Mouse (Mus musculus): Measurements from ENCODE around the gene Acin1. TPM values are rescaled to one million over a fixed set of nuclear protein-coding genes. Genes with fewer than 3 reads are reported as not detected.

Gene Acin1
- polyA plus RNA-seq, 1 experiment from 2014 or later = 116 TPM

GRCm38 (mm10) chr14:54651556-54651955, 35.2 kb downstream of the Acin1 start:
- H3K9ac ChIP-seq (ENCODE audit: low read length) = no peak overlapping the region
- peaks cover 20% of the 10 kb centered on the region for H3K4me1 ChIP-seq (replicated peaks; ENCODE audit: control insufficient read depth, insufficient read depth, low read length)
- H3K27me3 ChIP-seq (ENCODE audit: control insufficient read depth, insufficient read depth, low read depth, low read length) = no peaks in the 10 kb centered on the region
- H3K4me3 ChIP-seq (ENCODE audit: low read length) = no peak overlapping the region
- H3K36me3 ChIP-seq (ENCODE audit: control insufficient read depth, insufficient read depth, low read length) = peaks cover 39% of the 10 kb centered on the region
- WGBS = 64% methylated on average over 4 of the region's 4 CpGs
- ATAC-seq (ENCODE audit: low read depth) = no peak
- peak overlapping the region; percentile 37; the same call in 1 of the 2 replicates for H3K27ac ChIP-seq (ENCODE audit: low read length)
- no peaks in the 10 kb centered on the region for H3K9me3 ChIP-seq (ENCODE audit: control insufficient read depth, low read length)
- H3K4me2 ChIP-seq (ENCODE audit: low read depth, low read length) = no peak overlapping the region

- Histone ChIP-seq H3K27ac (ENCODE audit: low read length) (no peak overlapping the region), H3K9me3 (ENCODE audit: control insufficient read depth, low read length) (no peaks in the 10 kb centered on the region), H3K4me1 (replicated peaks; ENCODE audit: control insufficient read depth, insufficient read depth, low read length) (peaks cover 21% of the 10 kb centered on the region), H3K4me3 (ENCODE audit: low read length) (no peak overlapping the region), H3K9ac (ENCODE audit: low read length) (no peak overlapping the region), H3K4me2 (ENCODE audit: low read depth, low read length) (no peak overlapping the region), H3K36me3 (ENCODE audit: control insufficient read depth, insufficient read depth, low read length) (peaks cover 39% of the 10 kb centered on the region), H3K27me3 (ENCODE audit: control insufficient read depth, insufficient read depth, low read depth, low read length) (no peaks in the 10 kb centered on the region)
- peak; percentile 44; the same call in 1 of the 2 replicates for ATAC-seq (ENCODE audit: low read depth)
- WGBS = 57% methylated on average over 23 of the region's 23 CpGs
Measured at GRCm38 (mm10) chr14:54650621-54651454, 35.9 kb downstream of the Acin1 start.

DNA sequence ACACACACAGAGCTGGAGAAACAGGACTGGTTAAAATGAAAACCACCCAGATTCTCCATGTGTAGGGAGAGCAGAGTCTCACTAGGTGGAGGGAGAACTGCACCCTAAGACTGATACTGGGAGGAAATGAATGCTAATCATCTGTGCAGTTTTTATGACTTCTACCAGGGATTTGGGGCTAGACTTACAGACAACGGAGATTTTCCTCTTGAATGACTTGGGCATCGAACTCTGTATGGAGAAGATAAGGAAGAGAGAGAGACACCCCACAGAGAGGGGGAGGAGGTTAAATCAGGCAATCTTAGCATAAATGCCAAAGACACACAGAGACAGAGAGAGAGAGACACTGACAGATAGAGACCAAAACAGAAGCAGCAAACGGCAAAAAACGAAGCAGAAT, 38.8 kb downstream of the Acin1 start:
- Histone ChIP-seq H3K27ac (ENCODE audit: low read length) (no peak overlapping the region), H3K4me3 (ENCODE audit: low read length) (no peak overlapping the region), H3K4me1 (replicated peaks; ENCODE audit: control insufficient read depth, insufficient read depth, low read length) (peaks cover 14% of the 10 kb centered on the region), H3K9me3 (ENCODE audit: control insufficient read depth, low read length) (no peaks in the 10 kb centered on the region), H3K36me3 (ENCODE audit: control insufficient read depth, insufficient read depth, low read length) (peaks cover 63% of the 10 kb centered on the region), H3K4me2 (ENCODE audit: low read depth, low read length) (no peak overlapping the region), H3K9ac (ENCODE audit: low read length) (no peak overlapping the region), H3K27me3 (ENCODE audit: control insufficient read depth, insufficient read depth, low read depth, low read length) (no peaks in the 10 kb centered on the region)
- WGBS = 71% methylated on average over 4 of the region's 4 CpGs
- no peak for ATAC-seq (ENCODE audit: low read depth)

DNA sequence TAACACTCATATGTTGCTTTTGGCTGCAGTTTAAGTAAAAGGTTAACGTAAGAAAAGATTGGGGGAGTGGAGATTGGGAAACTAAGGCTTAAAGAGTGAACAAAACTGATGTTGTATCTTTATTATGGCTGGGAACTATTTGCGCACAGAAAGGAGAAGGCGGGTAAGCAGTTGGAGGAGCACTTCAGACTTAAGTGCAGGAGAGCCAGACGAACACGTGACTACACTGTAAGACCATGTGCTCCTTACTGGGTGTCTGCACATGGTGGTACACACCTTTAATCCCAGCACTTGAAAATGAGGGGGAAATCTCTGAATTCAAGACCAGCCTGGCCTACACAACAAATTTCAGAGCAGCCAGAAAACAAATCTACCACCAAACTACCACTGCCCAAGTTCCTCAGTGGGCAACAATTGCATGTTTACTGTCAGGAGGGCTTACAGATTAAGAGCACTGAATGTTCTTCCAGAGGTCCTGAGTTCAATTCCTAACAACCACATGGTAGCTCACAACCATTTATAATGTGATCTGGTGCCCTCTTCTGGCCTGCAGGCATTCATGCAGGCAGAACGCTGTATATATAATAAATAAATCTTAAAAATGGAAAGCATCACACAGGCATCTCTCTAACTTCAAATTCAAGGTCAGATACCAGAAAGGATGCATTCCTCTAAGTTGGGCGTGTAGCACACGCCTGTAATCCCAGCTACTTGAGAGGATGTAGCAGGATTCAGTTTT, 39.7 kb downstream of the Acin1 start:
- Histone ChIP-seq H3K27ac (ENCODE audit: low read length) (no peak overlapping the region), H3K27me3 (ENCODE audit: control insufficient read depth, insufficient read depth, low read depth, low read length) (no peaks in the 10 kb centered on the region), H3K4me1 (replicated peaks; ENCODE audit: control insufficient read depth, insufficient read depth, low read length) (peaks cover 5% of the 10 kb centered on the region), H3K4me3 (ENCODE audit: low read length) (no peak overlapping the region), H3K9ac (ENCODE audit: low read length) (no peak overlapping the region), H3K4me2 (ENCODE audit: low read depth, low read length) (no peak overlapping the region), H3K36me3 (ENCODE audit: control insufficient read depth, insufficient read depth, low read length) (peaks cover 63% of the 10 kb centered on the region), H3K9me3 (ENCODE audit: control insufficient read depth, low read length) (no peaks in the 10 kb centered on the region)
- 0 out of 2 replicates have a peak, but pooled peaks have one; percentile 30 for ATAC-seq (ENCODE audit: low read depth)
- 65% methylated on average over 8 of the region's 8 CpGs for WGBS

DNA sequence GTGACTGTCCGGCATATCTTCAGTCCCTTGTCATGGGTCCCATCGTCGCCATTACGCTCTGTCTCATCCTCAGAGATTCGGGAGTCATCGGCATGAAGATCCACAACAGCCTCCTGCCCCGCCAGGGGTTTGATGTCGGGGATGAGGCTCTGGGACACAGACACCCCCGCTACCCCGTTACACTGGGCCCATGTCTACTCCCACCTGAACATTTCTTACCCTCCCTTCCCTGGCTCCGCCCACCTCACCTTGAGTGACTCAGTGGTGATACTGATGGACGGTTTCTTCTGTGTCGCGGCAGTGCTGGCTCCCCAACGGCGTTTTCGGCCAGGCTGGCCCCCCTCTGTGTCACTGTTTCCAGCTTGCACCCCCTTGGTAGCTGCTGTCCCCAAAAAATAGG, 40.3 kb downstream of the Acin1 start:
- no peak overlapping the region for H3K9ac ChIP-seq (ENCODE audit: low read length)
- H3K4me2 ChIP-seq (ENCODE audit: low read depth, low read length) = no peak overlapping the region
- ATAC-seq (ENCODE audit: low read depth) = no peak
- no peak overlapping the region for H3K27ac ChIP-seq (ENCODE audit: low read length)
- WGBS = 89% methylated on average over 17 of the region's 17 CpGs
- H3K4me1 ChIP-seq (replicated peaks; ENCODE audit: control insufficient read depth, insufficient read depth, low read length) = peaks cover 5% of the 10 kb centered on the region
- no peak overlapping the region for H3K4me3 ChIP-seq (ENCODE audit: low read length)
- H3K9me3 ChIP-seq (ENCODE audit: control insufficient read depth, low read length) = no peaks in the 10 kb centered on the region
- peaks cover 60% of the 10 kb centered on the region for H3K36me3 ChIP-seq (ENCODE audit: control insufficient read depth, insufficient read depth, low read length)
- H3K27me3 ChIP-seq (ENCODE audit: control insufficient read depth, insufficient read depth, low read depth, low read length) = no peaks in the 10 kb centered on the region

GRCm38 (mm10) chr14:54644294-54644693, 42.4 kb downstream of the Acin1 start:
- no peak overlapping the region for H3K9ac ChIP-seq (ENCODE audit: low read length)
- H3K4me3 ChIP-seq (ENCODE audit: low read length) = no peak overlapping the region
- 75% methylated on average over 9 of the region's 9 CpGs for WGBS
- H3K36me3 ChIP-seq (ENCODE audit: control insufficient read depth, insufficient read depth, low read length) = peaks cover 46% of the 10 kb centered on the region
- H3K4me2 ChIP-seq (ENCODE audit: low read depth, low read length) = no peak overlapping the region
- no peak overlapping the region for H3K27ac ChIP-seq (ENCODE audit: low read length)
- no peaks in the 10 kb centered on the region for H3K27me3 ChIP-seq (ENCODE audit: control insufficient read depth, insufficient read depth, low read depth, low read length)
- H3K9me3 ChIP-seq (ENCODE audit: control insufficient read depth, low read length) = no peaks in the 10 kb centered on the region
- peaks cover 10% of the 10 kb centered on the region for H3K4me1 ChIP-seq (replicated peaks; ENCODE audit: control insufficient read depth, insufficient read depth, low read length)
- ATAC-seq (ENCODE audit: low read depth) = no peak

- WGBS = 86% methylated on average over 2 of the region's 2 CpGs
- H3K27ac ChIP-seq (ENCODE audit: low read length) = no peak overlapping the region
Measured at GRCm38 (mm10) chr14:54643011-54643410, 43.7 kb downstream of the Acin1 start.

DNA sequence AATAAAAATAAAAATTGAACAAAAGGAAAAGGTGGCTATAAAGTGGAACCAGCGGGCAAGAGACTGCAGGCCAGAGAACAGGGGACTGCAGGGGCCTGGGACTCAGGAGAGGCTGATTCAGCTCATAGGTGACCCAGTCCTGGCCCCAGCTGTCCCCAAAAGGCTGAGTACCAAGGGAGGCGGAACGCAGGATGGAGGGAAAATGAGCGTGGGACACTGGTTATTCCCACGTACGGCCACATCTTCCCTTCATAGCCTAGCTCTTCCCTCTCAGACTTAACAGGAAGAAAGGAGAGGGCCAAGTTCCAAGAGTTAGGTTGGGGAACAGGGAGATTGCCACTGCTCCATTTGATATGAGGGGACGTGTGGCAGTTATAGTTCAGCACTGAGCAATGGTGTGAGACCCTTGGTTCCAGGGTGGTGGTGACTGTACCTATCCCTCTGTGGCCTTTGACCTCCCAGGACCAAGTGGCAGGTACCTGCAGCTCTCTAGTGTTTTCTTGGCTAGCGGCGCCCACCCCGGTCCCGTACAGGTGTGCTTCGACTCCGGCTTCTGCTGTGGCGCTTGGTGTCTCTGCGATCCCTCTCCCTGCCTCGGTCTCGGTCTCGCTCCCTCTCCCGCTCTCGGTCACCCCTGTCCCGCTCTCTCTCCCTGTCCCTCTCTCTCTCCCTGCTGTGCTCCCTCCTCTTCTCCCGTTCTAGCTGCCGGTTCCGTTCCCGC, 44.3 kb downstream of the Acin1 start:
- Histone ChIP-seq H3K36me3 (ENCODE audit: control insufficient read depth, insufficient read depth, low read length) (peaks cover 41% of the 10 kb centered on the region), H3K4me3 (ENCODE audit: low read length) (no peak overlapping the region), H3K4me2 (ENCODE audit: low read depth, low read length) (no peak overlapping the region), H3K27ac (ENCODE audit: low read length) (no peak overlapping the region), H3K27me3 (ENCODE audit: control insufficient read depth, insufficient read depth, low read depth, low read length) (no peaks in the 10 kb centered on the region), H3K9me3 (ENCODE audit: control insufficient read depth, low read length) (no peaks in the 10 kb centered on the region), H3K9ac (ENCODE audit: low read length) (no peak overlapping the region), H3K4me1 (replicated peaks; ENCODE audit: control insufficient read depth, insufficient read depth, low read length) (peaks cover 10% of the 10 kb centered on the region)
- ATAC-seq (ENCODE audit: low read depth) = no peak
- WGBS = 78% methylated on average over 24 of the region's 25 CpGs

More at GRCm38 (mm10) chr14:54643011-54643410, 43.7 kb downstream of the Acin1 start:
- peaks cover 10% of the 10 kb centered on the region for H3K4me1 ChIP-seq (replicated peaks; ENCODE audit: control insufficient read depth, insufficient read depth, low read length)
- peaks cover 42% of the 10 kb centered on the region for H3K36me3 ChIP-seq (ENCODE audit: control insufficient read depth, insufficient read depth, low read length)
- no peak overlapping the region for H3K4me2 ChIP-seq (ENCODE audit: low read depth, low read length)
- no peaks in the 10 kb centered on the region for H3K9me3 ChIP-seq (ENCODE audit: control insufficient read depth, low read length)
- no peak overlapping the region for H3K9ac ChIP-seq (ENCODE audit: low read length)
- H3K4me3 ChIP-seq (ENCODE audit: low read length) = no peak overlapping the region
- ATAC-seq (ENCODE audit: low read depth) = no peak
- H3K27me3 ChIP-seq (ENCODE audit: control insufficient read depth, insufficient read depth, low read depth, low read length) = no peaks in the 10 kb centered on the region

All from lung, embryonic 16.5 days (tissue).